25 mouse cellular contexts compared by ENCODE assay signal in genomic region chr12:32642493-32642892, GRCm38 (mm10).
DNase-seq lines count a peak whose midpoint lies in the region; ATAC-seq and TF ChIP-seq lines count a peak whose summit lies in the region.
"Had no signal": no experiment of that assay in that cellular context is flagged by ENCODE, and none has a peak within 500 bp of the region (broad histone marks: within the 10 kb centered on the region; RNA-seq: fewer than 3 reads in every experiment).

No protein-coding gene starts in this region.

- no peak for TF ChIP-seq CTCF in G1E (IDR thresholded peaks at IDR 0.05; ENCODE audit: low read depth, low read length)

- peaks cover 6% of the 10 kb centered on the region; the same call in 1 of the 2 replicates for H3K27me3 ChIP-seq in G1E (ENCODE audit: insufficient read depth, low read length)
- H3K27me3 ChIP-seq: intestine, embryonic 15.5 days; limb, embryonic 13.5 days; lung, embryonic 15.5 days; neural tube, embryonic 12.5 days had no signal

- no peak overlapping the region for H3K4me3 ChIP-seq in G1E (ENCODE audit: low read depth, low read length)
- H3K4me3 ChIP-seq: forebrain, embryonic 10.5 days; intestine, embryonic 15.5 days; layer of hippocampus, adult 2 months; limb, embryonic 13.5 days; lung, embryonic 15.5 days; midbrain, embryonic 13.5 days; neural tube, embryonic 12.5 days had no signal

- no peaks in the 10 kb centered on the region for H3K36me3 ChIP-seq in G1E (replicated peaks)
- H3K36me3 ChIP-seq: forebrain, embryonic 10.5 days; intestine, embryonic 15.5 days; limb, embryonic 13.5 days; lung, embryonic 15.5 days; midbrain, embryonic 13.5 days; neural tube, embryonic 12.5 days had no signal

- peak; percentile 26 for DNase-seq in lung, postnatal 36 days
- DNase-seq in lung, adult 18-20 months: no peak
- DNase-seq in G1E (ENCODE audit: low spot score): no peak
- no peak for DNase-seq in cerebellum, postnatal 14 days
- no peak for DNase-seq in frontal cortex, postnatal 14 days (ENCODE audit: low spot score in 2 of 2)
- no peak for DNase-seq in layer of hippocampus, adult 9-11 months
- DNase-seq: adrenal gland, postnatal 25 days; cerebellum, adult 9-10 months; gastrocnemius, postnatal 36 days; heart, postnatal 4 days; kidney, adult 9 months; kidney, postnatal 14 days; retina, postnatal 1 day; right cerebral cortex, postnatal 25 days; thymus, adult 2 months; thymus, postnatal 4 days had no signal

- peak; percentile 75 for ATAC-seq in G1E (ENCODE audit: extremely low read depth, insufficient number of reproducible peaks, low FRiP score, poor library complexity, severe bottlenecking)
- ATAC-seq in hematopoietic stem cell, adult 5-6 weeks (replicated peaks in 1 of 2; ENCODE audit: insufficient read depth in 1 of 2, low FRiP score in 2 of 2, low TSS enrichment in 1 of 2, low read depth in 1 of 2, poor library complexity in 2 of 2, severe bottlenecking in 2 of 2): peak; percentile 99
- ATAC-seq: hindbrain, embryonic 16.5 days; intestine, embryonic 15.5 days; midbrain, embryonic 13.5 days had no signal

- H3K9me3 ChIP-seq in G1E (replicated peaks): no peaks in the 10 kb centered on the region
- H3K9me3 ChIP-seq: forebrain, embryonic 10.5 days; intestine, embryonic 15.5 days; limb, embryonic 13.5 days; lung, embryonic 15.5 days; midbrain, embryonic 13.5 days; neural tube, embryonic 12.5 days had no signal

- no peaks in the 10 kb centered on the region for H3K4me1 ChIP-seq in G1E (ENCODE audit: insufficient read depth, low read depth, low read length)
- H3K4me1 ChIP-seq: forebrain, embryonic 10.5 days; intestine, embryonic 15.5 days; lung, embryonic 15.5 days; midbrain, embryonic 13.5 days; neural tube, embryonic 12.5 days had no signal
